Mouse (Mus musculus) thymus, adult 2 months (tissue): ENCODE measurements around the gene Dixdc1. TPM values are rescaled to one million over a fixed set of nuclear protein-coding genes. Genes with fewer than 3 reads are reported as not detected.

Experiments
- DNase-seq: peaks from one replicate; pipeline ENCODE4 v3.0.0; 2021
- H3K27ac ChIP-seq: fragments of 200-500 bp; 2 replicates; pipeline ENCODE4 v1.5.1; 2012; ENCODE audit warnings: low read length, control low read depth; ENCODE audit not compliant: control insufficient read depth, insufficient read depth
- H3K27me3 ChIP-seq: fragments of 200-500 bp; 2 replicates; pipeline ENCODE4 v1.6.1; 2012; ENCODE audit warnings: mild to moderate bottlenecking, low read length, moderate library complexity, mixed read lengths; ENCODE audit not compliant: control insufficient read depth, insufficient read depth
- H3K36me3 ChIP-seq: fragments of 200-500 bp; 2 replicates; pipeline ENCODE4 v1.6.1; 2012; ENCODE audit warnings: mild to moderate bottlenecking, low read length, moderate library complexity; ENCODE audit not compliant: control insufficient read depth, insufficient read depth
- H3K4me1 ChIP-seq: fragments of 200-500 bp; replicated peaks from 2 replicates; pipeline ENCODE4 v1.6.1; 2012; ENCODE audit warnings: low read length; ENCODE audit not compliant: control insufficient read depth, insufficient read depth
- H3K4me3 ChIP-seq: fragments of 200-500 bp; 2 replicates; pipeline ENCODE4 v1.5.1; 2012; ENCODE audit warnings: mild to moderate bottlenecking, low read length, control low read depth, moderate library complexity; ENCODE audit not compliant: control insufficient read depth, insufficient read depth
- CTCF ChIP-seq: fragments of 200-500 bp; IDR thresholded peaks from 2 replicates; pipeline ENCODE4 v1.5.1; 2012; ENCODE audit warnings: mild to moderate bottlenecking, control low read depth, low read length, moderate library complexity, borderline replicate concordance; ENCODE audit not compliant: control insufficient read depth, poor library complexity, insufficient read depth; ENCODE audit errors: extremely low read depth
- POLR2A ChIP-seq: fragments of 200-500 bp; IDR thresholded peaks from 2 replicates; pipeline ENCODE4 v1.6.1; 2012; ENCODE audit warnings: mild to moderate bottlenecking, low read length, control low read depth, moderate library complexity; ENCODE audit not compliant: control insufficient read depth, poor library complexity, insufficient read depth; ENCODE audit errors: extremely low read depth
- WGBS: fragments of 180-500 bp; shearing (Covaris S2); methylation state at CpG from one replicate; pipeline ENCODE4 v1.1.7; 2018; 5-methylcytosine and 5-hydroxymethylcytosine counted together
- polyA plus RNA-seq: library from polyadenylated mRNA; depleted of rRNA; stranded (reverse); fragments of >200 nt; gene quantifications from 2 replicates; pipeline ENCODE4 v1.2.3, GENCODE M21; 2012

Gene Dixdc1
- polyA plus RNA-seq, 1 experiment, result 0.77 TPM

DNA sequence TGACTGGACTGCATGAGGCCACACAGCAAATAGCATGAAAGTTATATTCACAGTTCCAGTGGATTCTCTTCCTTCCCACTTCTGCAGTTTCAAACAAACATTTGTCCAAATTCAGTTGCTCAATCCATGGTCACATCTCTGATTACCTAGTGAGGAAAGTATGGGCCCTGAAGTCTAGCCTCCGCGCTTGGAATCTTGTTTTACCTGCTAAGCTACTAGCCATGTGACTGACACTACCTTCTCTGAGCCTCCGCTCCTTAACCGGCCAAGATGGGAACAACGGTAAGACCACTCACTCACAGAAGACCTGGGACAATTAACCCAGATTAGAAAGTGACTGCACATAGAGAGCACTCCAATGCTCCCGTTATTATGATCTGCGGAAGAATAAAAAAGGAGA, 6.5 kb upstream of the Dixdc1 start:
- H3K27ac ChIP-seq, result no peak overlapping the region

DNA sequence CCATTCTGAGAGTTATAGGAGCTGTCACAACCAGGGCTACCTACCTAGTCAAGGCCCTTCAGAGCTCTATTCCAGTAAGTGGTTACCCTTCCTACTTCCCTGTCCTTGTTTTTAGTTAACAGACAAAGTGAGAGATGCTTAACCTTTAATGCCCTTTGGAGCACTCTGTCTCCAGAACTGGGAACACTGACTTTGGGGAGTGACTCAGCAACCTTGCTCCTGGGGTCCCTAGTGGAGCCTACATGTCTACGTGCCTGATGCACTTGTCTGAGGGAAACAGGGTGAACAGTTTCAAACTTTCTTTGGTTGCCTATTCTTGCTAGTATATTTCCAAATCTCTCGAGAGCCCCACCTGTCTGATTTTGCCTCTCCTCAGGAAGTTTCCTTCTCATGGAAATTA, 3.4 kb upstream of the Dixdc1 start:
- no peaks in the 10 kb centered on the region for H3K27me3 ChIP-seq
- no peaks in the 10 kb centered on the region for H3K36me3 ChIP-seq
- WGBS, result 43% methylated on average over 2 of the region's 2 CpGs
- no peak for DNase-seq
- TF ChIP-seq POLR2A (no peak), CTCF (no peak)
- H3K4me3 ChIP-seq, result no peak overlapping the region
- H3K27ac ChIP-seq, result no peak overlapping the region
- peaks cover 10% of the 10 kb centered on the region for H3K4me1 ChIP-seq

More for the DNA sequence above, 6.5 kb upstream of the Dixdc1 start:
- no peak for DNase-seq
- 60% methylated on average over 7 of the region's 7 CpGs for WGBS
- no peak for TF ChIP-seq POLR2A
- no peak for TF ChIP-seq CTCF
- peaks cover 2% of the 10 kb centered on the region; the same call in 1 of the 2 replicates for H3K4me1 ChIP-seq
- H3K36me3 ChIP-seq, result no peaks in the 10 kb centered on the region
- no peaks in the 10 kb centered on the region for H3K27me3 ChIP-seq
- H3K4me3 ChIP-seq, result no peak overlapping the region

DNA sequence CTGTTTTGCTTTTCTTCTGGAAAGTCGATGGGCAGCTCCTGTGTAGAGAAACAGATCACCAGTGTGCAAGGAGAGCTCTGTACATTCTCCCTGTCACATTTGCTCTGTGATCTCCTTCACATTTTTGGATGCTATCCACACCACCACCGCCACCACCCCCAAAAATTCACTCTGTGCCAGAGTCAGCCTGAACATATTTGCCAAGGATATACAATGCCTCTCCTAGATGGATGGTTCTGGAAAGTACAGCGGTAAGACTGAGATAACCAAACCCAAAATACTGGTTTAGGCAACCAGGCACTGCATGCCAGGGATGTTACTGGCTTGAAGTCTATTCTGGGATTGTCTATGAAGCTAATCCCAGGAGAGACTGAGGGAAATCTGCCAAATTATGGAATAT, 2.9 kb upstream of the Dixdc1 start:
- Histone ChIP-seq H3K4me1 (peaks cover 10% of the 10 kb centered on the region), H3K4me3 (no peak overlapping the region), H3K27me3 (no peaks in the 10 kb centered on the region), H3K27ac (no peak overlapping the region), H3K36me3 (no peaks in the 10 kb centered on the region)
- WGBS, result 94% methylated on average over 3 of the region's 3 CpGs
- TF ChIP-seq POLR2A, result no peak
- TF ChIP-seq CTCF, result no peak
- DNase-seq, result no peak

DNA sequence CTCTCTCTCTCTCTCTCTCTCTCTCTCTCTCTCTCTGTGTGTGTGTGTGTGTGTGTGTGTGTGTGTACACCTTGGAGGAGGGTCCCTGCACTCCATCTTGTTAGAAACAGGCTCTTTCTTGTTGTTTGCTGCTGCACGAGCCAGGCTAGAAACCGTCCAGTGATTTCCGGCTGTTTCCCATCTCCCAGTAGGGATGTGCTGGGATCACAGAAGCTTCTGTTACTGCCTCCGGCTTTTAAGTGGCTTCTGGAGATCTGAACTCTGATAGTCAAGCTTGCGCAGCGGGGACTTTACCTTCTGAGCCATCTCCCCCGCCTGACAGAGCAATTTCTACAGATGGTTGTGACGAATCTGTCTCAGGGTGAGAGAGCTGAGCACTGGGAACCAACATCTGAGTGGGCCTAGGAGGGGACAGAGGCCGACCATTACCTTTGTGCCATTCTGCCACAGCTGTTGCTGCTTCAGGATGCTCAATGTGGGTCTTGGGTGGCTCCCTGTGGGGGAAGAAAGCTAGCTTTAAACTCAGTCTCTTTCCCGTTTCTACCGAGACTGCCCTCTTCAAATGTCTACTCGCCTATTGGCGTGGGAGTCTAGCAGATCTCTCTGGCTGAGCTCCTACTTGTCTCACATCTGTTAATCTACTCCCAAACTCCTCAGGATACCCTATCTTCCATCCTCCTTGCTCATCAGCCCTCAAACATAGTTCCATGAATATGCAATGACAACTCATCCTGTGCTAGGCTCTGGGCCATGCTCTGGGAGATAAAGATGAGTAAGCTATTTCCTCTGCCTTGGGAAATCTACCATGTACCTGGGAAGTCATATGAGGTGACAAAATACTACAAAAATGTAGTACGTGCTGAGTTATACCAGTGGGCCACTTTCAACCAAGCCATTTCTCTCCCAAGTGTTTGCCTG, 1.8 kb upstream of the Dixdc1 start:
- 83% methylated on average over 14 of the region's 14 CpGs for whole genome bisulfite sequencing
- Histone ChIP-seq H3K36me3 (no peaks in the 10 kb centered on the region), H3K27me3 (no peaks in the 10 kb centered on the region), H3K27ac (no peak overlapping the region), H3K4me1 (peaks cover 9% of the 10 kb centered on the region), H3K4me3 (no peak overlapping the region)
- no peak for DNase-seq
- no peak for TF ChIP-seq POLR2A
- TF ChIP-seq CTCF, result no peak

DNA sequence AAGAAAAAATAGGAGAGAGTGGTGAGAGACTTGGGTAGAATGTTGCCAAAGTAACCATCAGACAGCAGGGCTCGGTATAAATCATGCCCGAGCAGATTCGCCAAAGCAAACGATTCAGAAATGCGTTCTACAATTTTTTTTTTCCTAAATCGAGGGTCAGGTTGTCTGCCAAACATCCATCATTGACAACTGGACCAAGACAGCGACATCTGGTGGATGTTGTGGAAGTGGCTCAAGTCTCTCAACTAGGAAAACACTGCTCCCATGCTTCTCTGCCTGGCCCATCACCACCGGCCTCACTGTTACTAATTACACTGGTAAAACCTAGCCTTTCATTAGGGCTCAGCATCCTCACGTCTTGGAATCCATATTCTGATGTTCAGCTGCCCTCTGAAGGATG, 4.3 kb downstream of the Dixdc1 start:
- DNase-seq, result no peak
- H3K36me3 ChIP-seq, result no peaks in the 10 kb centered on the region
- H3K4me1 ChIP-seq, result peaks cover 9% of the 10 kb centered on the region
- WGBS, result 9% methylated on average over 9 of the region's 9 CpGs
- no peak overlapping the region for H3K4me3 ChIP-seq
- TF ChIP-seq POLR2A, result no peak
- TF ChIP-seq CTCF, result no peak
- no peak overlapping the region for H3K27ac ChIP-seq
- H3K27me3 ChIP-seq, result no peaks in the 10 kb centered on the region

DNA sequence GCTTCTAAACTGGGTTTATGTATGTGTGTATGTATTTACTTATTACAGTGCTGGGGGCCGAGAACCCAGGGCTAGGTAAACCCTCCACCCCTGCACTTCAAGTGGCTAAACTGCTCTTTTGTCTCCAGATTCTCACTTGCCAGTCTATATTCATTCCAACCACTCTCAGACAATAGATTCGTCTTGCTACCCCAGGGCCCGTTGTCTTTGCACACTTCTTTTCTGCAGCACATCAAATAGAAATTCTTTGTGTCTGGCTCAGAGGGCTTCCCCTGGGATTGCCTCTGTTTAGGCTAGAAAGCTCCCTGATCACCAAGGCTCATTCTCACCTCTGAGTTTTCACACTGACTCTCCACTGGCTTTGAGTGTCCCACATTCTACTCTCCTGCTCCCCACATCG, 6.8 kb downstream of the Dixdc1 start:
- H3K27me3 ChIP-seq, result peaks cover 6% of the 10 kb centered on the region; the same call in 1 of the 2 replicates
- no peak for DNase-seq
- H3K36me3 ChIP-seq, result no peaks in the 10 kb centered on the region
- H3K27ac ChIP-seq, result no peak overlapping the region
- H3K4me3 ChIP-seq, result no peak overlapping the region
- no peaks in the 10 kb centered on the region; the same call in 1 of the 2 replicates for H3K4me1 ChIP-seq
- 71% methylated on average over 4 of the region's 4 CpGs for WGBS
- TF ChIP-seq POLR2A (no peak), CTCF (no peak)
